Mouse (Mus musculus): ENCODE measurements around the gene Lrrc2. TPM values are rescaled to one million over a fixed set of nuclear protein-coding genes. Genes with fewer than 3 reads are reported as not detected.

The Lrrc2 gene
- total and polyA plus RNA-seq, 3 experiments: 1.6 to 3.6 (median 1.6) TPM

- H3K79me2 ChIP-seq (replicated peaks; ENCODE audit: control insufficient read depth, extremely low read depth, insufficient read depth, poor library complexity, severe bottlenecking): no peaks in the 10 kb centered on the region
- H3K4me1 ChIP-seq (ENCODE audit: control insufficient read depth in 1 of 2, insufficient read depth in 2 of 2): peaks cover 0 to 9% of the 10 kb centered on the region in 2 experiments; a peak in 2 of 4 replicates
- no peaks in the 10 kb centered on the region for H3K36me3 ChIP-seq (replicated peaks in 1 of 2; ENCODE audit: control insufficient read depth in 1 of 2, insufficient read depth in 1 of 2, low read length in 1 of 2)
- dilution Hi-C loops (cut with MboI; ENCODE audit: extremely low pct_ligation_motif_present, extremely low pct_unique_long_range_greater_than_20kb, low sequenced_read_pairs) (no loop called here), in situ Hi-C loops (cut with MboI; ENCODE audit: low pct_ligation_motif_present, low pct_unique_long_range_greater_than_20kb, low sequenced_read_pairs) (no loop called here)
- H3K4me3 ChIP-seq (replicated peaks in 1 of 3; ENCODE audit: low read depth in 2 of 3, low read length in 2 of 3, poor library complexity in 1 of 3): no peak overlapping the region
- no peak overlapping the region for H3K4me2 ChIP-seq (ENCODE audit: insufficient read depth, low read depth, poor library complexity, severe bottlenecking)
- H3K9ac ChIP-seq (ENCODE audit: insufficient read depth, low read depth): no peak overlapping the region
- no peaks in the 10 kb centered on the region for H3K9me3 ChIP-seq (replicated peaks; ENCODE audit: low read length)
- H3K27ac ChIP-seq (ENCODE audit: insufficient read depth, low read depth): no peak overlapping the region
- H3K27me3 ChIP-seq (replicated peaks): no peaks in the 10 kb centered on the region
- no peak for DNase-seq (ENCODE audit: extremely low read depth)
- no peak for TF ChIP-seq JUND (conservative IDR thresholded peaks at IDR 0.05; ENCODE audit: low read depth, low read length)
- TF ChIP-seq ZNF384 (IDR thresholded peaks at IDR 0.05; ENCODE audit: low read depth, low read length): no peak
- no peak for TF ChIP-seq UBTF (IDR thresholded peaks at IDR 0.05; ENCODE audit: low read depth, low read length)
- TF ChIP-seq ZKSCAN1 (IDR thresholded peaks at IDR 0.05; ENCODE audit: borderline replicate concordance, low read depth, low read length): no peak
- TF ChIP-seq ELF1 (IDR thresholded peaks at IDR 0.05; ENCODE audit: low read depth, low read length): no peak
- no peak for TF ChIP-seq MEF2A (IDR thresholded peaks at IDR 0.05; ENCODE audit: borderline replicate concordance, low read depth, low read length)
- no peak for TF ChIP-seq PAX5 (IDR thresholded peaks at IDR 0.05; ENCODE audit: low read length)
- no peak for TF ChIP-seq BHLHE40 (IDR thresholded peaks at IDR 0.05; ENCODE audit: low read depth, low read length)
- no peak for TF ChIP-seq EP300 (IDR thresholded peaks at IDR 0.05; ENCODE audit: low read length)
- no peak for TF ChIP-seq POLR2A (IDR thresholded peaks at IDR 0.05; ENCODE audit: low read depth, low read length)
- TF ChIP-seq CHD1 (IDR thresholded peaks at IDR 0.05; ENCODE audit: low read depth, low read length): no peak
- TF ChIP-seq HCFC1 (IDR thresholded peaks at IDR 0.05; ENCODE audit: low read depth, low read length): no peak
Measured at GRCm38 (mm10) chr9:110963566-110964115, 12.3 kb downstream of the Lrrc2 start.

GRCm38 (mm10) chr9:110965062-110965909 is 13.9 kb downstream of the Lrrc2 start:
- Histone ChIP-seq H3K27ac (ENCODE audit: insufficient read depth, low read depth) (peak overlapping the region; percentile 93), H3K27me3 (replicated peaks) (no peaks in the 10 kb centered on the region), H3K4me1 (ENCODE audit: control insufficient read depth in 1 of 2, insufficient read depth in 2 of 2) (peaks cover 0 to 9% of the 10 kb centered on the region in 2 experiments; a peak in 2 of 4 replicates), H3K9me3 (replicated peaks; ENCODE audit: low read length) (no peaks in the 10 kb centered on the region), H3K36me3 (replicated peaks in 1 of 2; ENCODE audit: control insufficient read depth in 1 of 2, insufficient read depth in 1 of 2, low read length in 1 of 2) (peaks cover 0 to 11% of the 10 kb centered on the region in 2 experiments), H3K4me3 (replicated peaks in 1 of 3; ENCODE audit: low read depth in 2 of 3, low read length in 2 of 3, poor library complexity in 1 of 3) (peak overlapping the region; percentile 49 to 55 (median 54)), H3K79me2 (replicated peaks; ENCODE audit: control insufficient read depth, extremely low read depth, insufficient read depth, poor library complexity, severe bottlenecking) (no peaks in the 10 kb centered on the region), H3K9ac (ENCODE audit: insufficient read depth, low read depth) (peak overlapping the region; percentile 69), H3K4me2 (ENCODE audit: insufficient read depth, low read depth, poor library complexity, severe bottlenecking) (peak overlapping the region; percentile 60)
- peak; percentile 98 for DNase-seq (ENCODE audit: extremely low read depth)
- dilution Hi-C loops (cut with MboI; ENCODE audit: extremely low pct_ligation_motif_present, extremely low pct_unique_long_range_greater_than_20kb, low sequenced_read_pairs): no loop called here
- in situ Hi-C loops (cut with MboI; ENCODE audit: low pct_ligation_motif_present, low pct_unique_long_range_greater_than_20kb, low sequenced_read_pairs): no loop called here
- TF ChIP-seq USF1 (IDR thresholded peaks at IDR 0.05; ENCODE audit: low read depth, low read length) (peak; percentile 91), SIN3A (IDR thresholded peaks at IDR 0.05; ENCODE audit: low read length) (peak; percentile 73; the same call in 1 of the 2 replicates), ZC3H11A (IDR thresholded peaks at IDR 0.05; ENCODE audit: low read depth, low read length) (no peak), MAFK (IDR thresholded peaks at IDR 0.05; ENCODE audit: insufficient replicate concordance, low read length) (0 out of 2 replicates have a peak, but pooled peaks have one; percentile 37), MAZ (IDR thresholded peaks at IDR 0.05; ENCODE audit: low read depth, low read length) (no peak; the same call in 1 of the 2 replicates), RAD21 (IDR thresholded peaks at IDR 0.05; ENCODE audit: low read depth, low read length) (peak; percentile 17), ETS1 (conservative IDR thresholded peaks at IDR 0.05; ENCODE audit: low read depth, low read length) (0 out of 2 replicates have a peak, but pooled peaks have one; percentile 29), SMC3 (IDR thresholded peaks at IDR 0.05; ENCODE audit: low read depth, low read length) (peak; percentile 15), CTCF (conservative IDR thresholded peaks at IDR 0.05 in 1 of 2, IDR thresholded peaks at IDR 0.05 in 1 of 2; ENCODE audit: low read depth in 2 of 2, low read length in 2 of 2) (peak; percentile 49 to 84), E2F4 (IDR thresholded peaks at IDR 0.05; ENCODE audit: insufficient replicate concordance, low read depth, low read length) (0 out of 2 replicates have a peak, but pooled peaks have one; percentile 70), ELF1 (IDR thresholded peaks at IDR 0.05; ENCODE audit: low read depth, low read length) (peak; percentile 91), RCOR1 (conservative IDR thresholded peaks at IDR 0.05; ENCODE audit: low read depth, low read length) (peak; percentile 65), JUND (conservative IDR thresholded peaks at IDR 0.05; ENCODE audit: low read depth, low read length) (0 out of 2 replicates have a peak, but pooled peaks have one; percentile 20), MEF2A (IDR thresholded peaks at IDR 0.05; ENCODE audit: borderline replicate concordance, low read depth, low read length) (peak; percentile 9; the same call in 1 of the 2 replicates), ZKSCAN1 (IDR thresholded peaks at IDR 0.05; ENCODE audit: borderline replicate concordance, low read depth, low read length) (no peak), BHLHE40 (IDR thresholded peaks at IDR 0.05; ENCODE audit: low read depth, low read length) (no peak; the same call in 1 of the 2 replicates), NRF1 (IDR thresholded peaks at IDR 0.05; ENCODE audit: low read depth, low read length) (0 out of 2 replicates have a peak, but pooled peaks have one; percentile 25), TCF12 (IDR thresholded peaks at IDR 0.05; ENCODE audit: low read depth, low read length) (peak; percentile 59), KAT2A (IDR thresholded peaks at IDR 0.05; ENCODE audit: insufficient replicate concordance, low read length) (peak; percentile 46; the same call in 1 of the 2 replicates), CHD2 (IDR thresholded peaks at IDR 0.05; ENCODE audit: low read length) (0 out of 2 replicates have a peak, but pooled peaks have one; percentile 11), GABPA (IDR thresholded peaks at IDR 0.05; ENCODE audit: insufficient replicate concordance, low read depth, low read length) (no peak)
